Mouse (Mus musculus) embryonic facial prominence, embryonic 10.5 days (tissue): ENCODE data around the gene BC035044. TPM values are rescaled to one million over a fixed set of nuclear protein-coding genes. Genes with fewer than 3 reads are reported as not detected.

Experiments used
- DNase-seq: peaks from one replicate; pipeline ENCODE4 v3.0.0-alpha.2; 2017; ENCODE audit warnings: low spot score
- H3K27ac ChIP-seq: fragments of 300-500 bp; sonication (generic); replicated peaks from 2 replicates; pipeline ENCODE4 v1.5.1; 2016; ENCODE audit warnings: mild to moderate bottlenecking
- H3K27me3 ChIP-seq: fragments of 300-500 bp; sonication (generic); replicated peaks from 2 replicates; pipeline ENCODE4 v1.6.1; 2016; ENCODE audit warnings: low read depth, mild to moderate bottlenecking; ENCODE audit not compliant: poor library complexity, severe bottlenecking
- H3K36me3 ChIP-seq: fragments of 300-500 bp; sonication (generic); replicated peaks from 2 replicates; pipeline ENCODE4 v1.6.1; 2016; ENCODE audit warnings: mild to moderate bottlenecking, moderate library complexity
- H3K4me1 ChIP-seq: fragments of 300-500 bp; sonication (generic); 2 replicates; pipeline ENCODE4 v1.6.1; 2016
- H3K4me3 ChIP-seq: fragments of 300-500 bp; sonication (generic); 2 replicates; pipeline ENCODE4 v1.5.1; 2016; ENCODE audit warnings: mild to moderate bottlenecking, moderate library complexity
- H3K9me3 ChIP-seq: fragments of 300-500 bp; sonication (generic); 2 replicates; pipeline ENCODE4 v1.6.1; 2016; ENCODE audit warnings: mild to moderate bottlenecking
- WGBS: fragments of 180-500 bp; shearing (Covaris S2); methylation state at CpG from one replicate; pipeline ENCODE4 v1.1.7; 2016; 5-methylcytosine and 5-hydroxymethylcytosine counted together
- polyA plus RNA-seq: library from polyadenylated mRNA; unstranded; fragments of >200 nt; fragmentation: Nextera tagmentation; extraction: Ambion mirVana; gene quantifications from 2 replicates; pipeline ENCODE4 v1.2.1, GENCODE M21; 2016

BC035044 gene
- polyA plus RNA-seq, 1 experiment from 2014 or later, result 1.1 TPM

DNA sequence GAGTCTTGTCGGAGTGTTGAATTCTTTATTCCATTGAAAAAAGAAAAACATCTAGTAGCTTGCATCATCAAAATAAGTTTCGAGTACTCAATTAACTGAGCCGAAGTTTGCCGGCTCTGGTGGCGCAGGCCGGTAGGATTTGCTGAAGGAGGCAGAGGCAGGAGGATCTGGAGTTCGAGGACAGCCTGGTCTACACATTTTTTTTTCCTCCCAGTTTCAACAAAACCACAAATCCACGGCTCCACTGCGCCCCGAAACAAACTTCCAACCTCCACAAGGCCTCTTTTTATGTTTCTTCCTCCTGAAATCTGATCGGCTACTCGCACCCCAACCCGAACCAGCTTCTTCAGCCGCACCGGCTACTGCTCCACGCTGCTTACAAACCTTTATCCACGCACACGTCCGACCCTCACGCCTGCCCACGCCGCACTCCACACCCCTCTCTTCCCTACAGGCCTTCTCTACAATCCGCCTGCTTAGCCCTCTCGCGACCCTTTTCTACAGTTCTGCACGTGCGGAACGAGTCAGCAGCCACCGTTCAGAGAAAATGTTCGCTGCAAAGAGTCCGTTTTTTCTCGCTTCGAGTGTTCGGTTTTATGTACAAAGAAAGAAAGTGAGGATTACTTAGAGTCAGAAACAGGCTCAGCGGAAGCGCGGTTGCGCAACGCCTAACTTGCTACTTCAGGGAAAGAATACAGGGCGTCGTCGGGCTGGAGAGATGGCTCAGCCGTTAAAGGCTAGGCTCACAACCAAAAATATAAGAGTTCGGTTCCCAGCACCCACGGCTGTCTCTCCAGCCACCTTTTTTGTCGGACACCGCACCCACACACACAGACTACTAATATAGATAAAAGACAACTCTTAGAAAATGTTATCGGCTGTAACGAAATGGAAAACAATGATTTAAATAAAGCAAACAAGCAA is 52.3 kb downstream of the BC035044 start:
- DNase-seq, result peak; percentile 88
- under 1% methylated on average over 49 of the region's 49 CpGs for WGBS
- Histone ChIP-seq H3K27me3 (0 out of 2 replicates have a peak, but pooled peaks cover 5% of the 10 kb centered on the region), H3K27ac (peak overlapping the region; percentile 94), H3K4me3 (peak overlapping the region; percentile 74), H3K4me1 (peaks cover 23% of the 10 kb centered on the region), H3K36me3 (no peaks in the 10 kb centered on the region), H3K9me3 (no peaks in the 10 kb centered on the region)

DNA sequence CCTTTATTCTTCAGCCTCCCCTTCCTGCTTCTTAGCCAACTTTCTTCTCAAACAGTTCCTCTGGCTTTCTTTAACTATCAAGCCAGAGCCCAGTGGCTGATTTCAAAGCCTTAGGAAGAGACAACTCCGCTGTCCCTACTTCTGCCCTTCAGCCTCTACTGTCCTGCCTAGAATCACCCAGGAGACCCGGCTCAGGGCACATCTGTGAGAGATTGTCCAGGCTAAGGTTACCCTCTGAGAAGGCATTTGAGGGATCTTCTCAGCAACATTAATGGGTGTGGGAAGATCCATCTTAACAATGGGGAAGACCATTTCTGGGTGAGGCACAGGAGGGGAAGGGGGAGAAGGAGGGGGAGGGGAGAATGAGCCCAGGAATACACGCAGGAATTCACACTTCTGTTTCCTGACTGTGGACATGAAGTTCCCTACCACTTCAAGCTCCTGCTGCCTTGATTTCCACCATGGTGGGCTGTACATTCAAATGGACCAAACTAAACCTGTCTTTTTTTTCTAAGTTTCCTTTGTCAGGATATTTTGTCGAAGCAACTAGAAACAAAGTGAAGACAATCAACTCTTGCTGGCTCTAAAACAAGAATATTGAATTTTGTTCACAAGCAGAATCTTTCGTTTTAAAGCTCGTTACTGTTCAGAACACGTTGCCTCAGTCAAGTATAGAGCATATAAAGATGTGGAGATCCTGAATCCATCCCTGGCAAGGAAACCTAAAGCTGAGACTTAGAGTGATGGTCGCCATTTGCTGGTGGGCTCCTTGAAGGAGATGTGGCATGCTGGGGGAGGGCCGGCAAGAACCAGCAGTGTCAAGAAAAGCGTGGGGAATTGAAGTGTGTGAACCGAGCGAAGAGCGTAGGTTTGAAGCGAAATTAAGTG is 53.2 kb downstream of the BC035044 start:
- peak overlapping the region; percentile 87 for H3K27ac ChIP-seq
- DNase-seq, result peak; percentile 65
- no peaks in the 10 kb centered on the region for H3K36me3 ChIP-seq
- H3K4me1 ChIP-seq, result peaks cover 23% of the 10 kb centered on the region
- WGBS, result 3% methylated on average over 14 of the region's 14 CpGs
- 0 out of 2 replicates have a peak, but pooled peaks cover 5% of the 10 kb centered on the region for H3K27me3 ChIP-seq
- H3K9me3 ChIP-seq, result no peaks in the 10 kb centered on the region
- H3K4me3 ChIP-seq, result peak overlapping the region; percentile 74

DNA sequence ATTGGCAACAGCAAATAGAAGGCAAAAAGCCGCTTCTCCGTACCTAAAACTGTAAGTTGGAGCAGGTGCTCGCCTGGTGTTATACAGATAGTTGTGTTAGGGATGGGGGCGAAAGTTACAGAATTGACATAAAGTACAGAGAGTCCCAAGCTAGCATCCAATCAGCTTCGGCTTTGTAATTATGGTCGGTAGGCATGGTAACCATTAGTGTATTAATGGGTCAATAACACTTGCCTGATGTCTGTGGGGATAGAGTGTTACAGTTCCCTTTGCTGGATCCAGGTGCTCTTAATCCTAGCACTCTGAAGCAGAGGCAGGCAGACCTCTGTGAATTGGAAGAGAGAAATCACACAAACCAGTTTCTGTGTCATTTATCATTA is 54.0 kb downstream of the BC035044 start:
- WGBS, result 83% methylated on average over 6 of the region's 6 CpGs
- no peaks in the 10 kb centered on the region for H3K36me3 ChIP-seq
- no peak for DNase-seq
- H3K4me1 ChIP-seq, result peaks cover 19% of the 10 kb centered on the region
- H3K4me3 ChIP-seq, result peak overlapping the region; percentile 74; the same call in 1 of the 2 replicates
- peak overlapping the region; percentile 87 for H3K27ac ChIP-seq
- H3K27me3 ChIP-seq, result 0 out of 2 replicates have a peak, but pooled peaks cover 4% of the 10 kb centered on the region
- no peaks in the 10 kb centered on the region for H3K9me3 ChIP-seq

DNA sequence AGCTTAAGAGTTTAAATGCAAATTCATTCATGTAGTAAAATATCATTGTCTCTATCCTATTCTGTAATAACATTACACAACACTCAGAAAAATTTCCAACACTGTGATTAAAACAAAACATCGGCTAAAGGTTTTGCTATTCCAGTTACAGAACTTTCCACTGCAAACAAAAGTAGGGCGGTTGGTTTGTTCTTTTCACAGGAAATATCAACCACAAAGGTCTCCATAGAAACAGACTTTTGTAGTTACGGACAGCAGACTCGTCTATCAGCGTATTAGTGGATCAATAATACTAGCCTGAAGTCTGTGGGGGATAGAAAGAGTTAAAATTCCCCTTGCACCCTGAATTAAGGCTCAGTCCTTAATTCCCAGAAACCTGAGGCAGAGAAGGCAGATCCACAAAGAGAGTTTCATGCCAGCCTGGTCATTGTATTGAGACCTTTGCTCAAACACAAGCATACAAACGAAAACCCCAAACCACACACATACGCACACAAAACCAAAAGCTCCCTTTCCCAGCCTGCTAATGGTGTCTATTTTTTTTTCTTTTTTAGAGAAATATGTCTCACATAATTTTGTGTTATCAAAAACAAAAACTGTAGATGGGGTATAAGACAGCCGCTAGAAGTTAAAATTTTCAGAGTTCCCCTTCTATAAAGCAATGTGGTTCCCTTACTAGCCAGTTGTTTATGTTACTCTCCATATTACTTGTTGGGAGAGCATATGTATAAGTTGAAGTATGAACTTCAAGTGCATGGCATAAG is 54.6 kb downstream of the BC035044 start:
- H3K9me3 ChIP-seq, result no peaks in the 10 kb centered on the region
- peaks cover 13% of the 10 kb centered on the region for H3K4me1 ChIP-seq
- H3K36me3 ChIP-seq, result no peaks in the 10 kb centered on the region
- WGBS, result 85% methylated on average over 8 of the region's 8 CpGs
- H3K4me3 ChIP-seq, result no peak overlapping the region
- no peak for DNase-seq
- no peak overlapping the region for H3K27ac ChIP-seq
- no peaks in the 10 kb centered on the region for H3K27me3 ChIP-seq

DNA sequence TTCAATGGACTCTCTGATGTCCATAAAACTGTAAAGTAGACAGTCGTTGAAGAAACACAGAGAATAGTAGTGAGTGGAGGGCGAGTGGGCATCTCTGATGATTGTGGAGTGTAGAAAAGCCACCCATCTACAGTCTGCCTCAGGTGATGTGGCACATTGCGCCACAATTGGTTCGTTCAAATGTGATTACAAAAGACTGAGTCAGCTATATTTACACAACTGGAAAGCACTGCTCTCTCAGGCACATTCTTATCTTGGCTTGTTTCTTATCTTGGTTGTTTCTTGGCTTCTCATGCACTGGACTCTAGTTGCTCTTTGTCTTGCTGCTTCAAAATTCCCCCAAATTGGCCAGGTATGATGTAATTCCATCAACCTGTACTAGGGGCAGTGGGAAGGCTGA is 55.4 kb downstream of the BC035044 start:
- Histone ChIP-seq H3K27me3 (no peaks in the 10 kb centered on the region), H3K9me3 (no peaks in the 10 kb centered on the region), H3K27ac (no peak overlapping the region), H3K4me1 (peaks cover 11% of the 10 kb centered on the region), H3K36me3 (no peaks in the 10 kb centered on the region), H3K4me3 (no peak overlapping the region)
- no peak for DNase-seq
- WGBS, result 89% methylated on average over 4 of the region's 4 CpGs

DNA sequence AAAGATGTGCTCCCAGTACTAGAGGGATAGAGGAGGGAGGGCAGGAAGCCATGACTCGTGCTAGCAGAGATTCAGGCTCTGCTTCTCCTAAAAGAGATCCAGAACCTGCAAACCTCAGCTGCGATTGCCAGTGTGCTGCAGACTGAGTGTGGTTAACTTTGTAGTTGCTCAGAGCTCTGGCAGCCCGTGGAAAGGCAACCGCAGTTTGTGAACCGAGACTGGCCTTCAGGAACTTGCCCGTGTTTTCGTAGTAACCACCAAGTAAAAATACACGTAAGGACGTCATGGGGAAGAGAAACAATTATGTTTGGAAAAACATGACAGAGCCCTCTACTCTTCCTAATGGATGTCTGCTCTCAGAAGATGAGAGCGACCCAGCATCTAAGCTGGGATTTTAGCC is 57.9 kb downstream of the BC035044 start:
- 85% methylated on average over 10 of the region's 10 CpGs for WGBS
- peaks cover 7% of the 10 kb centered on the region; the same call in 1 of the 2 replicates for H3K4me1 ChIP-seq
- H3K9me3 ChIP-seq, result no peaks in the 10 kb centered on the region
- H3K27me3 ChIP-seq, result no peaks in the 10 kb centered on the region
- DNase-seq, result no peak
- H3K4me3 ChIP-seq, result no peak overlapping the region
- no peak overlapping the region for H3K27ac ChIP-seq
- H3K36me3 ChIP-seq, result no peaks in the 10 kb centered on the region

DNA sequence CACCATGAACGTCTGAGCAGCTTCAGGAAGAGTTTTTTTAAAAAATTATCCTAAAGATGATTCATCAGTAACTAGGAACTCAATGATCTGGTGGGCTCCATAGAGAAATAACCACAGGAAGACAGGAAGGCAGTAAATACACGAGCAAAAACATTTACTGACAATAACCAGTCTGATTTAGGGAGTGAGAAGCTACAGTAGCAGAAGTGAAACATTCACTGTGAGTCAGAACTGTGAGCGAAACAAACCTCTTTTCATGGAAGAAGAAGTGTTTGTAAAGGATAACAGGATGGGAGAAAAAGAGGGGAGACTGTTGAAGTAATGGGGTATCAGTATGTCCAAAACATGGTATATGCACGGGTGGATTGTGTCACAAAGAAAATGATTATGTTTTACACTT is 61.1 kb downstream of the BC035044 start:
- WGBS, result 72% methylated on average over 4 of the region's 4 CpGs
- 0 out of 2 replicates have a peak, but pooled peaks cover 3% of the 10 kb centered on the region for H3K4me1 ChIP-seq
- H3K36me3 ChIP-seq, result no peaks in the 10 kb centered on the region
- H3K27ac ChIP-seq, result no peak overlapping the region
- H3K9me3 ChIP-seq, result no peaks in the 10 kb centered on the region
- H3K4me3 ChIP-seq, result no peak overlapping the region
- H3K27me3 ChIP-seq, result no peaks in the 10 kb centered on the region
- no peak for DNase-seq

DNA sequence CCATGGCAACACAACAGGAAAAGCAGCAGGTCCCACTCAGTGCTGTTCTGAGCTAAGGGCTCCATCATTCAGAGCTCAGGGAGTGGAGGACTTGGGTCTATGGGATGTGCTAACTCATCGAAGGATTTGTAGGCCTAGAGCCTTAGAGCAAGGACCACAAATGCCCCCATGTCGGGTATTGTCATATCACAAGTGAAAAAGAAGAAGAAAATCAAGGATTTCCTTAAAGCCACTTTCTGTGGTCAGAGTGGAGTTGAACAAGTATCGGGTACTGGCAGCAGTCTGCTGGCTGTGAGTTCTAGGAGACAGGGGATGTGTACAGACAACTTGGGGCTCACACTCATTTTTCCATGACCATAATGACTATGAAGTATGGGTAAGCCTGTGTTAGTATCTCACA is 64.1 kb downstream of the BC035044 start:
- Histone ChIP-seq H3K27ac (no peak overlapping the region), H3K27me3 (no peaks in the 10 kb centered on the region), H3K4me3 (no peak overlapping the region), H3K36me3 (no peaks in the 10 kb centered on the region), H3K4me1 (0 out of 2 replicates have a peak, but pooled peaks cover 3% of the 10 kb centered on the region), H3K9me3 (no peaks in the 10 kb centered on the region)
- DNase-seq, result no peak
- 86% methylated on average over 3 of the region's 3 CpGs for WGBS

DNA sequence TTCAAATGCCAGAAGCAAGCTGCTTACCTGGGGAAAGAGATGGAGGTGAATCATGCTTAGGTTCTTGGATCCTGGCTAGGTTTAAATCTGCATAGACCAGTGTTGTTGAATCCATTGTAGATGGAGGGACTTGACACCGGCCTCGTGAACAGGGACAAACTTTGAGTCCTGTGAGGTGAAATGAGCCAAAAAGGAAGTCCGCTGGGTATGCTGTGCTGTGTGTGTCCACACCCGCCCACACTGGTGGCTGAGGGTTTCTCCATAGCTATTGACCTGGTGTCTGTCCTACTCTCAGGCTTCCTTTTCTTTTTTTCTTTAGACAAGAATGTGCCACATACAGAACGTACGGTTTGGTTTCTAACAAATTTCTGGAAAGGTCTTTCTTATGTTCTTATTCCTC is 64.8 kb downstream of the BC035044 start, which contains the start of the genes Gm44511 and Klrb1b:
Gene Gm44511, minus strand, starts transcription at position 184 of the 400 bp plus-strand sequence.
Gene Klrb1b, minus strand, starts transcription at position 200 of the 400 bp plus-strand sequence.
- Histone ChIP-seq H3K36me3 (no peaks in the 10 kb centered on the region), H3K27ac (no peak within 1 kb of the TSS), H3K4me1 (0 out of 2 replicates have a peak, but pooled peaks cover 3% of the 10 kb centered on the region), H3K27me3 (no peaks in the 10 kb centered on the region), H3K4me3 (no peak within 1 kb of the TSS), H3K9me3 (no peaks in the 10 kb centered on the region)
- 85% methylated on average over 6 of the region's 6 CpGs for WGBS
- no peak for DNase-seq

DNA sequence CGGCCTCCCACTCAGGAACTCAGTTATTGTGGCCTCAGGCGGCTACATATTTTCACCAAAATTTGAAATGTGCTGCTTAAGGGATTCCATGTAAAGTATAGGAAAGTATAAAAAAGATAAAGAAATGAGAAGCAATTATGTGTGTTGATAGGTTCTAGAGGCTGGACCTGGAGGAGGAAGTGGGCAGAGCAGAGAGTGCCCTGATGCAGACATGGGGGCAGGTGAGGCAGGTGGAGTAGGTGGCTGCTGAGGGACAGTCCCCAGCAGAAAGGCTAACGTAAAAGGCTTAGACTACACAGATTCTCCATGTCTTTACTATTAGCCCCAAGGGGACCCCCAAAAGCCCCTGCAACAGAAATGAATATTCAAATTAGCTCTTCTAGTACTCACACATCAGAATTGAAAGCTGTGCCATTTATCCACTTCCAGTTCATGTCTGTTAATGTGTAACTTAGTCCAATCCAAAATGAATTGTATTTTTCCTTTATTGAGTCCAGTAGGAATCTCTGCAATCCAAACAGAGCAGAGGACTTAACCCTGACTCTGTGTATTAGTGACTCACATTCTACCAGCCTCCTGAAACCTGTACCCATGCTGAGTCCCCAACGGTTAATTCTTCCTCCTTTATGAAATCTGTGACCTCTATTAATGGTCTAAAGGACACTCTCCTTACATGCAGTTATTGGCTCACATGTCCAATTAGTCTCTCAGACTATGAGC is 72.7 kb downstream of the BC035044 start:
- Histone ChIP-seq H3K27me3 (no peaks in the 10 kb centered on the region), H3K9me3 (no peaks in the 10 kb centered on the region), H3K27ac (no peak overlapping the region), H3K36me3 (no peaks in the 10 kb centered on the region), H3K4me3 (no peak overlapping the region), H3K4me1 (no peaks in the 10 kb centered on the region)
- DNase-seq, result no peak
- 81% methylated on average over 4 of the region's 4 CpGs for WGBS

DNA sequence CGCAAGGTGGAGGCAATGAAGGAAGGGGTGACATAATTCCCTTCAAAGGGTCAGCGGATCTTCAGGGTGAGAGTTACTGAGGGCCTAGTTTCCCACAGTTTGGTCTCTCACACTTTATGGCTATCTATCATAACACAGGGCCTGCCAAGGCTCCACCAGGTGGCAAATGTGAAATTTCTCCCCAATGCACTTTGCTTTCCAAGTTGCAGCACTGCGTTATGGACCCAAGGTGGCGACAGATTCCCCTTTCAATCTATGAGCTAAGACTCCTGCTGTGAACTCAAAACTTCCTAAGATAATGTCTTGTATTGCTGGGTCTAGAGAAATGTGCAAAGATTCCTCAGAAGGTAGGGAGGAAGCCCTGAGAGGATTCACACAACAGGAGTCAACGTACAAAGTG is 82.4 kb downstream of the BC035044 start:
- no peak overlapping the region for H3K4me3 ChIP-seq
- no peaks in the 10 kb centered on the region for H3K4me1 ChIP-seq
- no peak overlapping the region for H3K27ac ChIP-seq
- no peaks in the 10 kb centered on the region for H3K27me3 ChIP-seq
- H3K9me3 ChIP-seq, result no peaks in the 10 kb centered on the region
- no peaks in the 10 kb centered on the region for H3K36me3 ChIP-seq
- peak; percentile 20 for DNase-seq
- WGBS, result 87% methylated on average over 5 of the region's 5 CpGs
